Mouse (Mus musculus) embryonic facial prominence, embryonic 10.5 days (tissue): ENCODE measurements around the gene Ccdc82. TPM values are rescaled to one million over a fixed set of nuclear protein-coding genes. Genes with fewer than 3 reads are reported as not detected.
A peak's percentile ranks its signal among the peaks of the same experiment; 100 is the strongest.

Experiments used
- DNase-seq: peaks from one replicate; pipeline ENCODE4 v3.0.0-alpha.2; 2017; ENCODE audit warnings: low spot score
- H3K27ac ChIP-seq: fragments of 300-500 bp; sonication (generic); replicated peaks from 2 replicates; pipeline ENCODE4 v1.5.1; 2016; ENCODE audit warnings: mild to moderate bottlenecking
- H3K27me3 ChIP-seq: fragments of 300-500 bp; sonication (generic); replicated peaks from 2 replicates; pipeline ENCODE4 v1.6.1; 2016; ENCODE audit warnings: low read depth, mild to moderate bottlenecking; ENCODE audit not compliant: poor library complexity, severe bottlenecking
- H3K36me3 ChIP-seq: fragments of 300-500 bp; sonication (generic); replicated peaks from 2 replicates; pipeline ENCODE4 v1.6.1; 2016; ENCODE audit warnings: mild to moderate bottlenecking, moderate library complexity
- H3K4me1 ChIP-seq: fragments of 300-500 bp; sonication (generic); 2 replicates; pipeline ENCODE4 v1.6.1; 2016
- H3K4me3 ChIP-seq: fragments of 300-500 bp; sonication (generic); 2 replicates; pipeline ENCODE4 v1.5.1; 2016; ENCODE audit warnings: mild to moderate bottlenecking, moderate library complexity
- H3K9me3 ChIP-seq: fragments of 300-500 bp; sonication (generic); 2 replicates; pipeline ENCODE4 v1.6.1; 2016; ENCODE audit warnings: mild to moderate bottlenecking
- WGBS: fragments of 180-500 bp; shearing (Covaris S2); methylation state at CpG from one replicate; pipeline ENCODE4 v1.1.7; 2016; 5-methylcytosine and 5-hydroxymethylcytosine counted together
- polyA plus RNA-seq: library from polyadenylated mRNA; unstranded; fragments of >200 nt; fragmentation: Nextera tagmentation; extraction: Ambion mirVana; gene quantifications from 2 replicates; pipeline ENCODE4 v1.2.1, GENCODE M21; 2016

Ccdc82 gene
- polyA plus RNA-seq, 1 experiment from 2014 or later: 6.3 TPM

DNA sequence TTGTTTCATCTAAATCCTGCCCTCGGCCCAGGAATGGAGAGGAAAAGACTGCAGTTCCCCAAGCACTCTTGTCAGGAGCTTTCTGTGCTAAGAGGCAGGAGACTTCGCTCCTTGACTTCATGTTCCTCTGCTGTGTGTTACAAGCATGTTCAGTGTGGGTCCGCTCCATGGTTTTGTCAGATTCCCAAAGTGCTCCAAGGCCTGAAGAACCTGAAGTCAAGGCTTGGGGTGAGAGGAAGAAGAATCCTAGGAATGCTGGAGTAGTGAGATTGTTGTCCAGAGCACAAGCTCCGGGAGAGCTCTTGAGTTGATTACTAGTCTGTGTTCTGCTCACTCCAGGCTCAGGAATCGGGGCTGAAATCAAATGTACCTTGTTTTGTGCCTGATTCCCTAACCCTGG lies 68.6 kb downstream of the Ccdc82 start:
- no peaks in the 10 kb centered on the region for H3K9me3 ChIP-seq
- no peaks in the 10 kb centered on the region for H3K36me3 ChIP-seq
- H3K4me1 ChIP-seq: peaks cover 26% of the 10 kb centered on the region
- no peak overlapping the region for H3K27ac ChIP-seq
- H3K27me3 ChIP-seq: no peaks in the 10 kb centered on the region
- 72% methylated on average over 5 of the region's 5 CpGs for WGBS
- DNase-seq: no peak
- H3K4me3 ChIP-seq: no peak overlapping the region

DNA sequence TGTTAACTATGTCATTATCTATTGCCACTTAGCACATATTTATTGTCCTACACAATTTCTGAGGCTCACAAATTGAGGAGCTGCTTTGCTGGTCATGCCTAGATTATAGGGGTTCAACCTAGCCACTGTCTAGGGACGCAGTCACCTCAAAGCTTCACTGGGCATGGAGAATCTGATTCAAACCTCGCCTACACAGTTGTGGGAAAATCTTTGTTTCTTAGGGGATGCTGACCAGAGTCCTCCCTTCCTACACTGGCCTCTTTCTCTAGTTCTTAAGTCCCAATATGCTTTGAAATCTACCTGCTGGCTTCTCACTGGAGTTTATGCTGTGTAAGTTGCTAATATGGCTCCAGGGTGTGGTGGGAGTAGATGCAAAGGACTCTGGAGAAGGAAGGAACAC lies 72.8 kb downstream of the Ccdc82 start:
- no peaks in the 10 kb centered on the region for H3K9me3 ChIP-seq
- no peak overlapping the region for H3K27ac ChIP-seq
- H3K4me1 ChIP-seq: peaks cover 33% of the 10 kb centered on the region
- WGBS: 84% methylated on average over 2 of the region's 2 CpGs
- no peaks in the 10 kb centered on the region for H3K36me3 ChIP-seq
- H3K4me3 ChIP-seq: no peak overlapping the region
- DNase-seq: no peak
- no peaks in the 10 kb centered on the region for H3K27me3 ChIP-seq

DNA sequence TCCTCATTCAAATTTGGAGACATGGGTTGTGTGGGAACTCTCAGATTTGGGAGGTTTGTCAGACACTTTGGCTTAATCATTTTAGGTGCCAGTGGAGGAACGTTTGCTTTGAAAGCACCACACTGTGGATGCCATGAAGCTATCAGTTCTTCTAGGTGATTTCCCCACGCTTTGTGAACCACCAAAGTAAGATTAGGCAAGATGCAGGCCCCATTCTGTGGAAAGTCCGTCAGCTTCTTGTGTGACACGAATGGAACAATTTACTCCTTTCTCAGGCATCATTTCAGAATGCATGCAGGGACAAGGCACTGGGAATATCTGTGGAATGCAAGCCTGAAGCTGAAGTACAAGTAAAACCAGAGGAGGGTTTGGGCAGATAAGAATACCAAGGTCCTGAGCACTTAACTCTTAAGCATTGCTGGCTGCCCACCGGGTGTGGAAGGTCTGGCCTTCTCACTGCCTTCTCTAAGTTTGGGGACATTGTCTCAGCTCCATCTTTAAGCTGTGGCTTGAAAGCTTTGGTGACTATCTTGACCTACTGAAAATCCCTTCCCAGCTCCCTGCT lies 74.1 kb downstream of the Ccdc82 start:
- Histone ChIP-seq H3K27me3 (no peaks in the 10 kb centered on the region), H3K4me3 (no peak overlapping the region), H3K9me3 (no peaks in the 10 kb centered on the region), H3K36me3 (no peaks in the 10 kb centered on the region), H3K4me1 (peaks cover 21% of the 10 kb centered on the region), H3K27ac (no peak overlapping the region)
- no peak for DNase-seq
- WGBS: 83% methylated on average over 5 of the region's 5 CpGs

DNA sequence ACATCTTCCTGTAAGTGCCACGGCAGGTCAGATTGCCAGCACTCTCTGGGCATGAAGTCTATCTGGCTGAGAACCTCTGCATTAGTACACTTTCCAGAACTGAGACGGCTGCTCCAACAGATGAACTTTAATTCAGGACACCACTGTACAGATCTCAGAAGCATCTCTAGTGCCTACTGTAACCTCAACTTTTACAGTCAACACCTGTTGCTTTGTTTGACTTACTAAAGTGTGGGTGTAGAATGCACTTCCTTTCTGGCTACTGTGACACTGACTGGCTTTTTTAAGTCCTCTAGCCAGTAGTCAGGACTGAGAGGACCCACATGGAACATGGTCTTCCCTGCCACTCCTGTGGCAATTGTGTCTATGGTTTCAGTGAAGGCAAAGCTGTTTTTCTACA lies 76.3 kb downstream of the Ccdc82 start:
- Histone ChIP-seq H3K9me3 (no peaks in the 10 kb centered on the region), H3K4me3 (no peak overlapping the region), H3K36me3 (no peaks in the 10 kb centered on the region), H3K4me1 (peaks cover 16% of the 10 kb centered on the region), H3K27me3 (no peaks in the 10 kb centered on the region), H3K27ac (peak overlapping the region; percentile 54)
- DNase-seq: no peak
- WGBS: 76% methylated on average over 2 of the region's 2 CpGs

DNA sequence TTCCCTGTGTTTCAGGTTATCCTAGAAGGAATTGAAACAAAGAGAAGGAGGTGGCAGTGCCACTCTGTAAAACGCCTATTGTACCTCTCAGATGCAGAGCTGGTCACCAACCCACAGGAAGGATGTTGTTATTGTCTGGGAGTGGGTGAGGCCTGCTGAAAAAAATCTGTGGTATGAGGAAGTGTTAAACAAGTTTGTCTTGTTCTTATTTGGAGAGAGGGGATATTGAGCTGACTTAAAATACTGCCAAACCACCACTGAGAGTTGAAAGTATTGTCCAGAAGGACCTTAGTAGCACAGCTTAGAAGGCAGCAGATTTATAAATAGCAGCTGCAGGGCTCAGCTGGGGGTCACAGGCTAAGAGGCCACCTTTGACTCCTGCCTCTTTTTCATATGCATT lies 76.9 kb downstream of the Ccdc82 start:
- Histone ChIP-seq H3K27ac (peak overlapping the region; percentile 54), H3K4me1 (peaks cover 16% of the 10 kb centered on the region), H3K36me3 (no peaks in the 10 kb centered on the region), H3K27me3 (no peaks in the 10 kb centered on the region), H3K9me3 (no peaks in the 10 kb centered on the region), H3K4me3 (no peak overlapping the region)
- WGBS: 15% methylated on average over 1 of the region's 1 CpGs
- no peak for DNase-seq

Other genes starting within 250 kb of the Ccdc82 start
- 7.2 and 7.6 TPM in 2 replicates for gene Jrkl, start 1.1 kb upstream of the Ccdc82 start, polyA plus RNA-seq
- gene Maml2, start 51.0 kb downstream of the Ccdc82 start, polyA plus RNA-seq: 7.3 and 8.0 TPM in 2 replicates
- gene Gm17571, start 199.8 kb downstream of the Ccdc82 start, polyA plus RNA-seq: not detected in 2 replicates